Mouse (Mus musculus): ENCODE results near the gene Bloc1s1. TPM values are rescaled to one million over a fixed set of nuclear protein-coding genes. Genes with fewer than 3 reads are reported as not detected.

The Bloc1s1 gene
- polyA plus RNA-seq, 1 experiment from 2014 or later: 251 TPM

DNA sequence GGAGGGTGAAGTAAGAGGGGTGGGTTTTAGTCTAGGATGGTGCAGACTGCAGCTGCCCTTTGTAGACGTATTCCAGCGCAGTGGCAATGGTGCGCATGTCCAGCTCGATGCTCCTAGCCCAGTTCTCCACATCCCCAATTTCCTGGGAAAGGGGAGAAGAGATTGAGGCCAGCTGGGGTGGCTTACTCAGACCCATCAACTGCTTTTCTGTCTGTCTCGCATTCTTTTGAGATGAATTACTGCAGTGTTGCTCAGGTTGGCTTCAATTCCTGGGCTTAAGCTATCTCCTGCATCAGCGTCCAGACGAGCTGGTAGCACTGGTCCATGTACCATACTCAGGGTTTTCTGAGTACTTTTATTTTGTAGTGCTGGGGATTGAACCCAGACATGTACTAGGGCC lies 3.9 kb downstream of the Bloc1s1 start:
- 77% methylated on average over 7 of the region's 7 CpGs for WGBS
- 0 out of 2 replicates have a peak overlapping the region, but pooled peaks have one; percentile 4 for H3K9ac ChIP-seq (ENCODE audit: low read length)
- peaks cover 18 to 37% of the 10 kb centered on the region in 2 experiments for H3K4me1 ChIP-seq (ENCODE audit: control insufficient read depth in 2 of 2, insufficient read depth in 2 of 2, low read length in 2 of 2)
- H3K9me3 ChIP-seq (ENCODE audit: control insufficient read depth, low read length): no peaks in the 10 kb centered on the region
- ATAC-seq (ENCODE audit: insufficient number of reproducible peaks, insufficient read depth, low FRiP score, low read depth): no peak
- peak overlapping the region in 1 of 2 experiments; percentile 45; a peak in 3 of 4 replicates for H3K27ac ChIP-seq (replicated peaks in 1 of 2; ENCODE audit: control insufficient read depth in 1 of 2, insufficient read depth in 1 of 2, low read depth in 2 of 2, low read length in 2 of 2)
- no peaks in the 10 kb centered on the region for H3K27me3 ChIP-seq (ENCODE audit: control insufficient read depth, insufficient read depth, low read length)
- peaks cover 34% of the 10 kb centered on the region for H3K36me3 ChIP-seq (ENCODE audit: control insufficient read depth, insufficient read depth, low read length)
- H3K4me3 ChIP-seq (ENCODE audit: control insufficient read depth in 1 of 2, insufficient read depth in 1 of 2, low read depth in 1 of 2, low read length in 2 of 2): no peak overlapping the region
- no peak overlapping the region for H3K4me2 ChIP-seq (ENCODE audit: low read length)

DNA sequence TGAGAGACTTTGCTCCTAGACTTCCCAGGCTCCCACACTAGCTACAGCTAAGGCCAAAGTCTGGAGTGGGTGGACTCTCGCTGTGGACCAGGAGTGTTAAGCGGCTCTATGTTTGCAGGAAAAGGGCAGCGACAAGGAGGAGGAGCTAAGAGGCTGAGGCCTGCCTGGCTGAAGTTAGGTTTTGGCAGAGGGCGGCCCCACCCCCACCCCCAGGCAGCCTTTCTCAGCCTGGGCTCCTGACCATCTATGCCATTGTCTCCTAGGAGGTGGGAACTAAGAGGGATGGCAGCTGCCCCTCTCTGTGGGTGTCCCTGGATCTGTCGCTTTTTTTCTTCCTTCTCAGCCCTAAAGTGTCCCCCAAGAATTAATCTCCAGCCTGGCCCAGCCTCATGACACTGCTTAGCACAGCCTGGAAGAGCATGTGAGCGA lies 4.6 kb downstream of the Bloc1s1 start:
- Histone ChIP-seq H3K4me2 (ENCODE audit: low read length) (no peak overlapping the region), H3K27me3 (ENCODE audit: control insufficient read depth, insufficient read depth, low read length) (no peaks in the 10 kb centered on the region), H3K4me3 (ENCODE audit: control insufficient read depth in 1 of 2, insufficient read depth in 1 of 2, low read depth in 1 of 2, low read length in 2 of 2) (no peak overlapping the region), H3K36me3 (ENCODE audit: control insufficient read depth, insufficient read depth, low read length) (peaks cover 41% of the 10 kb centered on the region), H3K4me1 (ENCODE audit: control insufficient read depth in 2 of 2, insufficient read depth in 2 of 2, low read length in 2 of 2) (peaks cover 18 to 37% of the 10 kb centered on the region in 2 experiments), H3K9me3 (ENCODE audit: control insufficient read depth, low read length) (no peaks in the 10 kb centered on the region), H3K27ac (replicated peaks in 1 of 2; ENCODE audit: control insufficient read depth in 1 of 2, insufficient read depth in 1 of 2, low read depth in 2 of 2, low read length in 2 of 2) (peak overlapping the region in 1 of 2 experiments; percentile 45; a peak in 2 of 4 replicates), H3K9ac (ENCODE audit: low read length) (peak overlapping the region; percentile 4; the same call in 1 of the 2 replicates)
- 27% methylated on average over 6 of the region's 6 CpGs for WGBS
- ATAC-seq (ENCODE audit: insufficient number of reproducible peaks, insufficient read depth, low FRiP score, low read depth): no peak

DNA sequence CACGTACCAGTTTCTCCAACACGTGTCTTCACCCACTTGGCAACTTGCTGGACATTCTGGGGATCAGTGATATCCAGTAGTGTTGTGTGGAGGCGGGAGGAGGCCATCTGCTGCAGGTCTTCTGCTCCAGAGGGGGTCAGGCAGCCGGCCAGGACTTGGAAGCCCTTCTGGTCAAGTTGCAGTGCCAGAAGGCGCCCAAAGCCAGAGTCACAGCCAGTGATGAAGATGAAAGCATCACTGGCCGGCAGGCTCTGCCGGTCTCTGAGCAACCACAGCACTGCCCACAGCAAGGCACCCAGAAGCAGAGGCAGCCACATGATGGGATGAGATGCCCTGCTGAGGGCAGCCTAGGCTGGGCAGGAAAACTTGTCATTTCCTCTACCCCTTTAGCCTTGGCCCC lies 5.6 kb downstream of the Bloc1s1 start:
- H3K9ac ChIP-seq (ENCODE audit: low read length): no peak overlapping the region
- H3K4me1 ChIP-seq (ENCODE audit: control insufficient read depth in 2 of 2, insufficient read depth in 2 of 2, low read length in 2 of 2): peaks cover 12 to 38% of the 10 kb centered on the region in 2 experiments
- no peak overlapping the region for H3K4me3 ChIP-seq (ENCODE audit: control insufficient read depth in 1 of 2, insufficient read depth in 1 of 2, low read depth in 1 of 2, low read length in 2 of 2)
- H3K36me3 ChIP-seq (ENCODE audit: control insufficient read depth, insufficient read depth, low read length): peaks cover 51% of the 10 kb centered on the region
- no peak overlapping the region for H3K27ac ChIP-seq (replicated peaks in 1 of 2; ENCODE audit: control insufficient read depth in 1 of 2, insufficient read depth in 1 of 2, low read depth in 2 of 2, low read length in 2 of 2)
- no peak for ATAC-seq (ENCODE audit: insufficient number of reproducible peaks, insufficient read depth, low FRiP score, low read depth)
- H3K27me3 ChIP-seq (ENCODE audit: control insufficient read depth, insufficient read depth, low read length): no peaks in the 10 kb centered on the region
- no peaks in the 10 kb centered on the region for H3K9me3 ChIP-seq (ENCODE audit: control insufficient read depth, low read length)
- H3K4me2 ChIP-seq (ENCODE audit: low read length): no peak overlapping the region
- 62% methylated on average over 7 of the region's 7 CpGs for WGBS

DNA sequence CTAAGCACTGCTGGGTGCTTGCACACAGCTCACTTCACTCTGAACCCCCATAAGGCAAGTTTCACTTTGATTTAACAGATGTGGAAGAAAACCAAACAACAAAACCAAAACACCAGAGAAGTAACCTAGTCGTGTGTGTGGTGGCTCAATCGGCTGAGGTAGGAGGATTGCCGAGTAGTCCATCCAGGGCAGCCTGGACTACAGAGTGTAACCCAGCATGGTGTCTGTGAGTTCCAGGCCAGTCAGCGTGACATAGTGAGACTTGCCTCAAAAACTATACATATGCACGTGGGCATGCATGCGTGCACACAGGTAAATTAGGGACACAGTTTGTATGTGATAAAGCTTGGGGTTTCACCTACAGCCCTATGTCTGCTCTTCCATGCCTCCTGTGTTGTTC lies 6.4 kb downstream of the Bloc1s1 start:
- H3K4me3 ChIP-seq (ENCODE audit: control insufficient read depth in 1 of 2, insufficient read depth in 1 of 2, low read depth in 1 of 2, low read length in 2 of 2): no peak overlapping the region
- no peak overlapping the region for H3K27ac ChIP-seq (replicated peaks in 1 of 2; ENCODE audit: control insufficient read depth in 1 of 2, insufficient read depth in 1 of 2, low read depth in 2 of 2, low read length in 2 of 2)
- peaks cover 8 to 39% of the 10 kb centered on the region in 2 experiments for H3K4me1 ChIP-seq (ENCODE audit: control insufficient read depth in 2 of 2, insufficient read depth in 2 of 2, low read length in 2 of 2)
- H3K4me2 ChIP-seq (ENCODE audit: low read length): no peak overlapping the region
- H3K9me3 ChIP-seq (ENCODE audit: control insufficient read depth, low read length): no peaks in the 10 kb centered on the region
- H3K9ac ChIP-seq (ENCODE audit: low read length): no peak overlapping the region
- ATAC-seq (ENCODE audit: insufficient number of reproducible peaks, insufficient read depth, low FRiP score, low read depth): no peak
- no peaks in the 10 kb centered on the region for H3K27me3 ChIP-seq (ENCODE audit: control insufficient read depth, insufficient read depth, low read length)
- peaks cover 57% of the 10 kb centered on the region for H3K36me3 ChIP-seq (ENCODE audit: control insufficient read depth, insufficient read depth, low read length)
- WGBS: 84% methylated on average over 6 of the region's 6 CpGs

DNA sequence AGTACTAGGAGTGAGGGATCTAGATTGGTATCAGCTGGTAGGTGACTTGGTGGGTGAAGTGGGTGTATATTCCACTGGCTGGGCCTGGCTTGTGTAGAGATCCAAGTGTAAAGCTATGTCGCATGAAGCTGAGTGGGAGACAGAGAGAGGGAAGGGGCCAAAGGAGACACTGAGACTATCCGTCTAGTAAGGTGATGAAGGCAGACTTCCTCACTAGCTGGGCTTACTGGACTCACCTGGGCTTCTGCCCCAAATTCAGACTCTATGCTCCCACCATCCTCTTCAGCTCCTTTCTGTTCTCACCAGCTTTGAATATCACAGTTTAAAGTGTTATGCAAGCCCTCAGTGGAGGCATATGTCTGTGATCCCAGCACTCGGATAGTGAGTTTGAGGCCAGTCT lies 7.2 kb downstream of the Bloc1s1 start:
- H3K4me2 ChIP-seq (ENCODE audit: low read length): no peak overlapping the region
- H3K4me1 ChIP-seq (ENCODE audit: control insufficient read depth in 2 of 2, insufficient read depth in 2 of 2, low read length in 2 of 2): peaks cover 1 to 31% of the 10 kb centered on the region in 2 experiments; a peak in 3 of 4 replicates
- WGBS: 88% methylated on average over 3 of the region's 3 CpGs
- no peak overlapping the region for H3K27ac ChIP-seq (replicated peaks in 1 of 2; ENCODE audit: control insufficient read depth in 1 of 2, insufficient read depth in 1 of 2, low read depth in 2 of 2, low read length in 2 of 2)
- H3K36me3 ChIP-seq (ENCODE audit: control insufficient read depth, insufficient read depth, low read length): peaks cover 64% of the 10 kb centered on the region
- H3K9ac ChIP-seq (ENCODE audit: low read length): no peak overlapping the region
- no peak overlapping the region for H3K4me3 ChIP-seq (ENCODE audit: control insufficient read depth in 1 of 2, insufficient read depth in 1 of 2, low read depth in 1 of 2, low read length in 2 of 2)
- no peaks in the 10 kb centered on the region for H3K27me3 ChIP-seq (ENCODE audit: control insufficient read depth, insufficient read depth, low read length)
- no peak for ATAC-seq (ENCODE audit: insufficient number of reproducible peaks, insufficient read depth, low FRiP score, low read depth)
- H3K9me3 ChIP-seq (ENCODE audit: control insufficient read depth, low read length): no peaks in the 10 kb centered on the region

DNA sequence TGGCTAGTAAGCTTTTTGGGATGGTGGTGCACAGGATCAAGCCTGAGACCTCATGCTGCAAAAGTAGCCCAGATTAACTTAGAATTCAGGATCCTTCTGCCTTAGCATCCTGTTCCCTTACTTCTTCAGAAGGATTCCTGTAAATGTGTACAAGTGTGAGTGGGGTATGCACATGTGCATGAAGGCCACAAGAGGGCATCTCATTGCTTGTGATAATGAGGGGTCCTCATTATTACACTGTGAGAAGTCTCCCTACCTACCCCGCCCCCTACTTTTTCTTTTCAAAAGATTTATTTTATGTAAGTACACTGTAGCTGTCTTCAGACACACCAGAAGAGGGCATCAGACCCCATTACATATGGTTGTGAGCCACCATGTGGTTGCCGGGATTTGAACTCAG lies 8.3 kb downstream of the Bloc1s1 start:
- Histone ChIP-seq H3K36me3 (ENCODE audit: control insufficient read depth, insufficient read depth, low read length) (peaks cover 70% of the 10 kb centered on the region), H3K9me3 (ENCODE audit: control insufficient read depth, low read length) (no peaks in the 10 kb centered on the region), H3K4me1 (ENCODE audit: control insufficient read depth in 2 of 2, insufficient read depth in 2 of 2, low read length in 2 of 2) (peaks cover 6 to 35% of the 10 kb centered on the region in 2 experiments; a peak in 2 of 4 replicates), H3K9ac (ENCODE audit: low read length) (no peak overlapping the region), H3K4me3 (ENCODE audit: control insufficient read depth in 1 of 2, insufficient read depth in 1 of 2, low read depth in 1 of 2, low read length in 2 of 2) (no peak overlapping the region), H3K4me2 (ENCODE audit: low read length) (no peak overlapping the region), H3K27me3 (ENCODE audit: control insufficient read depth, insufficient read depth, low read length) (no peaks in the 10 kb centered on the region), H3K27ac (replicated peaks in 1 of 2; ENCODE audit: control insufficient read depth in 1 of 2, insufficient read depth in 1 of 2, low read depth in 2 of 2, low read length in 2 of 2) (no peak overlapping the region)
- no peak for ATAC-seq (ENCODE audit: insufficient number of reproducible peaks, insufficient read depth, low FRiP score, low read depth)
- 84% methylated on average over 2 of the region's 2 CpGs for WGBS

DNA sequence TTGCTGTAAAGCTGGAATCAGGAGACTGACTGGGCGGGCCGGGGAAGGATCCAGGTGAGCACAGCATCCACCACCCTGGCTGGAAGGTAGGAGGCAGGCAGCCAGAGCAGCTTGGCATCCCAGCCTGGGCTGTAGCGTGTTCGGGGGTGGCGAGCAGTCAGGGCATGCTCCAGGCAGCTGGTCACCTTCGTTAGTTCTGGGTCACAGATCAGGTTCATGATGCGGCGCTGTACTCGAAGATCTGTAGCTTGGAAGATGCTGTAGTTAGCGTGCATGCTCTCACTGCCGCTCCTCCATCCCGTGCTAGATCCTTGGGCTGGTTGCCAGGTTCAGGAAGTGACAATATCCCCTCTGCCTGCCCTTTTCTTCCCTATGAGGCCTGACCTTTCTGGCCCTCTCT lies 10.1 kb downstream of the Bloc1s1 start:
- H3K4me1 ChIP-seq (ENCODE audit: control insufficient read depth in 2 of 2, insufficient read depth in 2 of 2, low read length in 2 of 2): peaks cover 11 to 33% of the 10 kb centered on the region in 2 experiments
- no peaks in the 10 kb centered on the region for H3K9me3 ChIP-seq (ENCODE audit: control insufficient read depth, low read length)
- no peak overlapping the region for H3K9ac ChIP-seq (ENCODE audit: low read length)
- H3K27ac ChIP-seq (replicated peaks in 1 of 2; ENCODE audit: control insufficient read depth in 1 of 2, insufficient read depth in 1 of 2, low read depth in 2 of 2, low read length in 2 of 2): no peak overlapping the region
- no peak overlapping the region for H3K4me2 ChIP-seq (ENCODE audit: low read length)
- no peaks in the 10 kb centered on the region for H3K27me3 ChIP-seq (ENCODE audit: control insufficient read depth, insufficient read depth, low read length)
- no peak for ATAC-seq (ENCODE audit: insufficient number of reproducible peaks, insufficient read depth, low FRiP score, low read depth)
- H3K36me3 ChIP-seq (ENCODE audit: control insufficient read depth, insufficient read depth, low read length): peaks cover 65% of the 10 kb centered on the region
- 84% methylated on average over 12 of the region's 12 CpGs for WGBS
- H3K4me3 ChIP-seq (ENCODE audit: control insufficient read depth in 1 of 2, insufficient read depth in 1 of 2, low read depth in 1 of 2, low read length in 2 of 2): no peak overlapping the region

DNA sequence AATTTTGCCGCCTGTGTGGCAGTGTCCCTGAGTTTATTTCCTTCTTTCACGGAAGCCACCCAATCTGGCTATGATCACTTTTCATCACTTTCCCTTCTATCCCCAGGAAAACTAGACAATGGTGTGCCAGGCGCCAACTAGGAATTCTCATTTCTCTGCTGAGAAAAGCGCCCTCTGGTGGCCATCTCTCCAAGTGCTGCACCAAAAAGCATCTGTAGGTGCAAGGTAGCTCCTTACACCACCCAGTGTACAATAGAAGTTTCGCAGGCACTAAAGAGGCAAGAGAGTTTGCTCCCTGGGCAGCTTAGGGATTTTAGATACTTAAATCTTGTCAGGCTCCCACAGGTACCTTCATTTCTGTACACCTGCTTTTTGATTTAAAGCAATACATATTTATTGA lies 10.6 kb downstream of the Bloc1s1 start:
- Histone ChIP-seq H3K27me3 (ENCODE audit: control insufficient read depth, insufficient read depth, low read length) (no peaks in the 10 kb centered on the region), H3K9me3 (ENCODE audit: control insufficient read depth, low read length) (no peaks in the 10 kb centered on the region), H3K4me2 (ENCODE audit: low read length) (no peak overlapping the region), H3K4me3 (ENCODE audit: control insufficient read depth in 1 of 2, insufficient read depth in 1 of 2, low read depth in 1 of 2, low read length in 2 of 2) (no peak overlapping the region), H3K4me1 (ENCODE audit: control insufficient read depth in 2 of 2, insufficient read depth in 2 of 2, low read length in 2 of 2) (peaks cover 11 to 31% of the 10 kb centered on the region in 2 experiments), H3K27ac (replicated peaks in 1 of 2; ENCODE audit: control insufficient read depth in 1 of 2, insufficient read depth in 1 of 2, low read depth in 2 of 2, low read length in 2 of 2) (no peak overlapping the region), H3K36me3 (ENCODE audit: control insufficient read depth, insufficient read depth, low read length) (peaks cover 62% of the 10 kb centered on the region), H3K9ac (ENCODE audit: low read length) (no peak overlapping the region)
- ATAC-seq (ENCODE audit: insufficient number of reproducible peaks, insufficient read depth, low FRiP score, low read depth): no peak
- 6% methylated on average over 5 of the region's 5 CpGs for WGBS

Measured in heart, embryonic 14.5 days (tissue).